Mouse (Mus musculus) heart, embryonic 16.5 days (tissue): ENCODE results near the gene Nrip1. TPM values are rescaled to one million over a fixed set of nuclear protein-coding genes. Genes with fewer than 3 reads are reported as not detected.

Experiments used
- ATAC-seq: fragments of 200-750 bp; cut with Nextera tagmentation; replicated peaks from 2 replicates; pipeline ENCODE4 v1.8.0; 2017; ENCODE audit warnings: moderate number of reproducible peaks; ENCODE audit not compliant: insufficient read depth, low FRiP score; ENCODE audit errors: extremely low read depth
- H3K27ac ChIP-seq: fragments of 300-500 bp; sonication (generic); 2 replicates; pipeline ENCODE4 v1.5.1; 2014; ENCODE audit warnings: mild to moderate bottlenecking, low read length, control low read depth, moderate library complexity
- H3K27me3 ChIP-seq: fragments of 300-500 bp; sonication (generic); 2 replicates; pipeline ENCODE4 v1.6.1; 2014; ENCODE audit warnings: low read length, mixed read lengths; ENCODE audit not compliant: control insufficient read depth, insufficient read depth
- H3K36me3 ChIP-seq: fragments of 300-500 bp; sonication (generic); 2 replicates; pipeline ENCODE4 v1.6.1; 2014; ENCODE audit not compliant: control insufficient read depth, insufficient read depth
- H3K4me1 ChIP-seq: fragments of 300-500 bp; sonication (generic); 2 replicates; pipeline ENCODE4 v1.6.1; 2014; ENCODE audit warnings: low read length, mixed read lengths; ENCODE audit not compliant: control insufficient read depth, insufficient read depth
- H3K4me2 ChIP-seq: fragments of 300-500 bp; sonication (generic); 2 replicates; pipeline ENCODE4 v1.6.1; 2014; ENCODE audit warnings: low read depth, mild to moderate bottlenecking, control low read depth, low read length
- H3K4me3 ChIP-seq: fragments of 300-500 bp; sonication (generic); 2 replicates; pipeline ENCODE4 v1.5.1; 2014; ENCODE audit warnings: mild to moderate bottlenecking, control low read depth, low read length
- H3K9ac ChIP-seq: fragments of 300-500 bp; sonication (generic); 2 replicates; pipeline ENCODE4 v1.6.1; 2014; ENCODE audit warnings: low read length, control low read depth
- H3K9me3 ChIP-seq: fragments of 300-500 bp; sonication (generic); replicated peaks from 2 replicates; pipeline ENCODE4 v1.6.1; 2016; ENCODE audit warnings: low read length; ENCODE audit not compliant: control insufficient read depth
- WGBS: fragments of 180-500 bp; shearing (Covaris S2); extraction: QIAGEN DNeasy Blood & Tissue Kit; methylation state at CpG from one replicate; pipeline ENCODE4 v1.1.7; 2014; 5-methylcytosine and 5-hydroxymethylcytosine counted together
- polyA plus RNA-seq: library from polyadenylated mRNA; unstranded; fragments of >200 nt; fragmentation: Nextera tagmentation; extraction: Ambion mirVana; gene quantifications from 2 replicates; pipeline ENCODE4 v1.2.1, GENCODE M21; 2015

The Nrip1 gene
- polyA plus RNA-seq, 1 experiment from 2014 or later = 23.1 TPM

DNA sequence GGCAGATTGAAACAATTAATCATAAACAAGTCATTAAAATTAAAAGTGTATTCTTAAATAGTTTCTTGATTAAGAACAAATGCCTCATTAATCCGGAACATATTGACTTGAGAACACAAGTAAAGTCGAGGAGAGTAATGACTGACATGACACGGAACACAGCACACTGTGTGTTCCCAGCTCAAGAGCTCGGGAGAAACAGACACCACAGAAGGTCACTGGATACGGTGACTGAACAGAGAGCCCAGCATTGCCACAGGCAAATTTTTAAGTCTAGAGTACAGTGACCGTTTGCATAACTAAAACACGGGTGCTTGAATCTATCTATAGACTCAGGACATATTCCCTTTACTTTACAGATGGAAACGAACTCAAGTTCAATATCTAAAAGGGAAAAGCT lies 134.3 kb downstream of the Nrip1 start:
- ATAC-seq = no peak
- H3K36me3 ChIP-seq = no peaks in the 10 kb centered on the region
- H3K4me3 ChIP-seq = no peak overlapping the region
- H3K9ac ChIP-seq = no peak overlapping the region
- H3K27ac ChIP-seq = no peak overlapping the region
- 76% methylated on average over 8 of the region's 8 CpGs for WGBS
- H3K4me2 ChIP-seq = no peak overlapping the region
- no peaks in the 10 kb centered on the region for H3K27me3 ChIP-seq
- no peaks in the 10 kb centered on the region for H3K9me3 ChIP-seq
- no peaks in the 10 kb centered on the region for H3K4me1 ChIP-seq

- Histone ChIP-seq H3K4me1 (no peaks in the 10 kb centered on the region), H3K27ac (no peak overlapping the region), H3K4me2 (no peak overlapping the region), H3K36me3 (no peaks in the 10 kb centered on the region), H3K27me3 (no peaks in the 10 kb centered on the region), H3K4me3 (no peak overlapping the region), H3K9me3 (no peaks in the 10 kb centered on the region), H3K9ac (no peak overlapping the region)
- 87% methylated on average over 4 of the region's 4 CpGs for WGBS
- no peak for ATAC-seq
Measured at GRCm38 (mm10) chr16:76238784-76239183, 134.8 kb downstream of the Nrip1 start.
